Mouse (Mus musculus): Measurements from ENCODE around the gene Zfand4. TPM values are rescaled to one million over a fixed set of nuclear protein-coding genes. Genes with fewer than 3 reads are reported as not detected.

Gene Zfand4
- polyA plus RNA-seq, 1 experiment: 0.99 TPM

DNA sequence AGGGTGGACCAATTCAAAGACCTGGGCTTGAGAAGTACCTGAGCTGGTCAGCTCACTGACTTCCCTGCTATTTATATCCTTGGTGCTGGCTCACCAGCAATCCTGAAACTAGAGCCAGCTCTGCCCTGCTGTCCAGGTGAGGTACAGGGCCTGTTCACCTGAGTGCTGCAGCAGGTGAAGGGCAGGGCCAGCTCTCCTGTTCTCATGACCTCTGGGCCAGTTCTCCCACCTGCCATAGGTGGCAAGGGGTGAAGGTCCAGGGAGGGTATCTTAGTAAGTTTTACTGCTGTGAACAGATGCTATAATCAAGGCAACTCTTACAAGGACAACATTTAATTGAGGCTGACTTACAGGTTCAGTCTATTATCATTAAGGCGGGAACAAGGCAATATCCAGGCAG is 105.8 kb downstream of the Zfand4 start:
- no peak overlapping the region for H3ac ChIP-seq (ENCODE audit: control insufficient read depth, insufficient read length, low read depth)
- no peak overlapping the region for H3K4me3 ChIP-seq (ENCODE audit: insufficient read depth, poor library complexity, severe bottlenecking)
- peaks cover 49% of the 10 kb centered on the region for H3K79me2 ChIP-seq (ENCODE audit: control insufficient read depth, insufficient read depth)
- H3K36me3 ChIP-seq (ENCODE audit: control insufficient read depth, insufficient read depth): no peaks in the 10 kb centered on the region
- TF ChIP-seq CEBPB (IDR thresholded peaks at IDR 0.05; ENCODE audit: low read depth) (no peak), CTCF (IDR thresholded peaks at IDR 0.05; ENCODE audit: control insufficient read depth, insufficient read depth, insufficient read length) (no peak), USF1 (IDR thresholded peaks at IDR 0.05; ENCODE audit: low read depth) (no peak), FOSL1 (IDR thresholded peaks at IDR 0.05; ENCODE audit: insufficient read depth, low read length, poor library complexity, severe bottlenecking) (no peak), MAX (IDR thresholded peaks at IDR 0.05) (no peak), MYOG (IDR thresholded peaks at IDR 0.05; ENCODE audit: control insufficient read depth, extremely low read depth, insufficient read length) (no peak), MYOD1 (IDR thresholded peaks at IDR 0.05; ENCODE audit: control insufficient read depth, insufficient read length, low read depth) (no peak)
- H3K27me3 ChIP-seq (ENCODE audit: control insufficient read depth, insufficient read depth, insufficient read length): no peaks in the 10 kb centered on the region
- peaks cover 12% of the 10 kb centered on the region for H3K79me3 ChIP-seq (ENCODE audit: low read depth)

DNA sequence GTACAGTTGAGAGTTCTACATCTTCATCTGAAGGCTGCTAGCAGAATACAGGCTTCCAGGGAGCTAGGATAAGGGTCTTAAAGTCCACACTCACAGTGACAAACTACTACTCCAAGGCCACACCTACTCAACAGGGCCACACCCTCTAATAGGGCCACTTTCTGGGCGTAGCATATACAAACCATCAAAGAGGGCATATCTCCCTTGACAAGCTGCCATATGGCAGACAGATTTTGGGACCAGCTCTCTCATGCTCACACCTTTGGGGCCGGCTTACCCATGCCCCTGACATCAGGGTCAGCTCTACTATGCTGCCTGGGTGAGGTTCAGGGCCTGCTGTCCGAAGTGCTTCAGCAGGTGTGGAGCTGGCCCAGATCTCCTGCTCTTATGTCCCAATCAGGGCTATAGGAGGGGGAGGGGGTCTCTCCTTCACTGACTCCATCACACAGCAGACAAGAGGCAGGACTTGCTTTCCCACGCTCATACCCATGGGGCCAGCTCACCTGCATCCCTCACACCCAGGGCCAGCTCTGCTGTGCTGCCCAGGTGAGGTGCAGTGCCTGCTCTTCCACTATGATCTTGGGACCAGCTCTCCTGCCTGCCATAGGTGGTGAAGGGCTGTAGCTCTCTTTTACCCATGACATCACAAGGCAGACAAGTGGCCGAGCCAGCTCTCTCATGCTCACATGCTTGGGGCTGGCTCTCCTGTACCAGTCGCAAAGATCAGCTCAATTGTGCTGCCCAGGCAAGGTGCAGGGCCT is 106.4 kb downstream of the Zfand4 start:
- Histone ChIP-seq H3ac (ENCODE audit: control insufficient read depth, insufficient read length, low read depth) (no peak overlapping the region), H3K79me2 (ENCODE audit: control insufficient read depth, insufficient read depth) (peaks cover 50% of the 10 kb centered on the region), H3K27me3 (ENCODE audit: control insufficient read depth, insufficient read depth, insufficient read length) (no peaks in the 10 kb centered on the region), H3K79me3 (ENCODE audit: low read depth) (peaks cover 12% of the 10 kb centered on the region), H3K4me3 (ENCODE audit: insufficient read depth, poor library complexity, severe bottlenecking) (no peak overlapping the region), H3K36me3 (ENCODE audit: control insufficient read depth, insufficient read depth) (no peaks in the 10 kb centered on the region)
- TF ChIP-seq CEBPB (IDR thresholded peaks at IDR 0.05; ENCODE audit: low read depth): no peak
- TF ChIP-seq USF1 (IDR thresholded peaks at IDR 0.05; ENCODE audit: low read depth): no peak
- TF ChIP-seq MYOD1 (IDR thresholded peaks at IDR 0.05; ENCODE audit: control insufficient read depth, insufficient read length, low read depth): no peak
- TF ChIP-seq CTCF (IDR thresholded peaks at IDR 0.05; ENCODE audit: control insufficient read depth, insufficient read depth, insufficient read length): no peak

DNA sequence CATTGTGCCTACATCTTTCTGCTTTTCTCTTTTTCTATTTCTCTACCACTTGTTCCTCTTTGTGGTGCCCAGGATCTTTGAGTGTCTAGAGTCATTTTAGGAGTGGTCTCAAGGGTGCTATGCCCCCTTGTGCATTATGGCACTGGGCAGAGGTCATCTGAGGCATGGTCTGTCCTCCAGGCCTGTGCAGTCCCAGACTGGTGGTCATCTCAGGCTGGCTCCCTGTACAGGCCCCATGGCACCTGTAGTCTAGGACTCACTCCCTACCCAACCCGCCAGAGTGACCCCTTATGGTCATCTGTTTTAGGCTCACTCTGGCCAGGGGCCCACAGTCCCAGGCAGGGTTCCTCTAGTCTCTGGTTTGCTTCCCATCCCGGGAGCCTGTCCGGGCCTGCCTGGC is 107.5 kb downstream of the Zfand4 start:
- H3K4me3 ChIP-seq (ENCODE audit: insufficient read depth, poor library complexity, severe bottlenecking): no peak overlapping the region
- TF ChIP-seq CTCF (IDR thresholded peaks at IDR 0.05; ENCODE audit: control insufficient read depth, insufficient read depth, insufficient read length) (no peak), MYOG (IDR thresholded peaks at IDR 0.05; ENCODE audit: control insufficient read depth, extremely low read depth, insufficient read length) (no peak), FOSL1 (IDR thresholded peaks at IDR 0.05; ENCODE audit: insufficient read depth, low read length, poor library complexity, severe bottlenecking) (no peak), MYOD1 (IDR thresholded peaks at IDR 0.05; ENCODE audit: control insufficient read depth, insufficient read length, low read depth) (no peak), MAX (IDR thresholded peaks at IDR 0.05) (no peak), USF1 (IDR thresholded peaks at IDR 0.05; ENCODE audit: low read depth) (no peak), CEBPB (IDR thresholded peaks at IDR 0.05; ENCODE audit: low read depth) (no peak)
- no peak overlapping the region for H3ac ChIP-seq (ENCODE audit: control insufficient read depth, insufficient read length, low read depth)
- H3K36me3 ChIP-seq (ENCODE audit: control insufficient read depth, insufficient read depth): no peaks in the 10 kb centered on the region
- peaks cover 12% of the 10 kb centered on the region for H3K79me3 ChIP-seq (ENCODE audit: low read depth)
- H3K79me2 ChIP-seq (ENCODE audit: control insufficient read depth, insufficient read depth): peaks cover 50% of the 10 kb centered on the region
- no peaks in the 10 kb centered on the region for H3K27me3 ChIP-seq (ENCODE audit: control insufficient read depth, insufficient read depth, insufficient read length)

DNA sequence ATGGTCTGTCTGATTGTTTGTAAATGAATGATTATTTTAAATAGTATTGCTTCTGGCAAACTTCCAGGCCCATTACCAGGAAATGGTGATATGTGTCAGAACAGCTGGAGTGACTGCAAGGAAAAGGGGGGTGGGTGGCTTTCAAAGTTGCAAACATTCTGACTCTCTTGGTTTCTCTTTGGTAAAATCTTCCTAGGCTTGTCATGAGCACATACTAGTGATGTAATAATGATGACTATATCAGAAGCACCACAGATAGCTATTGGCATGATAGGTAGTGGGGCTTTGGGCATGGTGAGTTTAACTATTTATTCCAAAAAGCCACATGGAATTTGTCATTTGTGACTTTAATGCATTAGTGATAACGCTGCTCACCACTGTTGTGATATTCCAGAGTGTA is 110.1 kb downstream of the Zfand4 start:
- no peak overlapping the region for H3K4me3 ChIP-seq (ENCODE audit: insufficient read depth, poor library complexity, severe bottlenecking)
- no peaks in the 10 kb centered on the region for H3K27me3 ChIP-seq (ENCODE audit: control insufficient read depth, insufficient read depth, insufficient read length)
- TF ChIP-seq CEBPB (IDR thresholded peaks at IDR 0.05; ENCODE audit: low read depth): no peak
- no peak for TF ChIP-seq MYOG (IDR thresholded peaks at IDR 0.05; ENCODE audit: control insufficient read depth, extremely low read depth, insufficient read length)
- TF ChIP-seq MAX (IDR thresholded peaks at IDR 0.05): no peak
- no peak for TF ChIP-seq USF1 (IDR thresholded peaks at IDR 0.05; ENCODE audit: low read depth)
- TF ChIP-seq CTCF (IDR thresholded peaks at IDR 0.05; ENCODE audit: control insufficient read depth, insufficient read depth, insufficient read length): no peak
- TF ChIP-seq FOSL1 (IDR thresholded peaks at IDR 0.05; ENCODE audit: insufficient read depth, low read length, poor library complexity, severe bottlenecking): no peak
- TF ChIP-seq MYOD1 (IDR thresholded peaks at IDR 0.05; ENCODE audit: control insufficient read depth, insufficient read length, low read depth): no peak
- peaks cover 11% of the 10 kb centered on the region for H3K79me3 ChIP-seq (ENCODE audit: low read depth)
- H3ac ChIP-seq (ENCODE audit: control insufficient read depth, insufficient read length, low read depth): no peak overlapping the region
- H3K36me3 ChIP-seq (ENCODE audit: control insufficient read depth, insufficient read depth): no peaks in the 10 kb centered on the region
- H3K79me2 ChIP-seq (ENCODE audit: control insufficient read depth, insufficient read depth): peaks cover 50% of the 10 kb centered on the region

DNA sequence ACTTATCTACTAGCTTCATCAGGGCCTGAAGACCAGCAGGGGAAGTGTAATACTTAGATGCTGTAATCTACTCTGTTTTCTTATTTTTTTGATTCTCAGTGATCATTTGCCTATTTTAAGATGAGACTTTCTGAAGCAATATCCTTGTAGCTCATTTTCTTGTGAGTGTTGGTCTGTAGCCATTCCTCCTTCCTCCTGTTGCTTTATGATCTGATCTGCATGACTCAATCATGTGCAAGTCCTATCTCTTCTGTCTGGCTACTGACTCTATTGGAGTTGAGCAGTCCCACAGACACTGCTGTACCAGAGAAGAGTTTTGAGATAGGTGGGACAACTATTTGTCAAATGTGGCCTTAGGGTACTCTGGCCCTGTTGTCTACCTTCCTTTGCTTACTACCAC is 110.6 kb downstream of the Zfand4 start:
- Histone ChIP-seq H3K27me3 (ENCODE audit: control insufficient read depth, insufficient read depth, insufficient read length) (no peaks in the 10 kb centered on the region), H3K79me2 (ENCODE audit: control insufficient read depth, insufficient read depth) (peaks cover 47% of the 10 kb centered on the region), H3ac (ENCODE audit: control insufficient read depth, insufficient read length, low read depth) (no peak overlapping the region), H3K36me3 (ENCODE audit: control insufficient read depth, insufficient read depth) (no peaks in the 10 kb centered on the region), H3K4me3 (ENCODE audit: insufficient read depth, poor library complexity, severe bottlenecking) (no peak overlapping the region), H3K79me3 (ENCODE audit: low read depth) (peaks cover 11% of the 10 kb centered on the region)
- TF ChIP-seq FOSL1 (IDR thresholded peaks at IDR 0.05; ENCODE audit: insufficient read depth, low read length, poor library complexity, severe bottlenecking) (no peak), MYOG (IDR thresholded peaks at IDR 0.05; ENCODE audit: control insufficient read depth, extremely low read depth, insufficient read length) (no peak), MAX (IDR thresholded peaks at IDR 0.05) (no peak), USF1 (IDR thresholded peaks at IDR 0.05; ENCODE audit: low read depth) (no peak), MYOD1 (IDR thresholded peaks at IDR 0.05; ENCODE audit: control insufficient read depth, insufficient read length, low read depth) (no peak), CEBPB (IDR thresholded peaks at IDR 0.05; ENCODE audit: low read depth) (no peak), CTCF (IDR thresholded peaks at IDR 0.05; ENCODE audit: control insufficient read depth, insufficient read depth, insufficient read length) (no peak)
